Mouse (Mus musculus): ENCODE data around the gene Olfr983.

DNA sequence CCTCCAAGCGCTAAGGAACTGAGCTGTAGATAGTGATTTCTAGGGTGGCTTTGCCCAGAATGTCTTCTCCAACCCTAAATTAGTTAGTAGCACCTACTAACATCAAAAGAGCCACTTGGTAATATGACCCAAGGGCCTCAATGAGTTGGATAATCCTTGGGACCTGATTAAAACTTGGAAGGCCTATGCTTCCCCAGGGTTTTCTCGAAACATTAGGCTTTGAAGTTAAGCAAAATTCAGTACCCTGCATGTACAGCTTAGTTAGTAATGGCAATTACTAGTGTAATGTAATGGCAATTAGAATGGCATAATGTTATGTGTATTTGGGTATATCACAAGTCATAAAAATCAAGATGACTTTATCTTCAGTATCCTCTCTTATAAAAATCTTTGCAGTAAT lies at the start of gene Olfr983:
- TF ChIP-seq CTCF (IDR thresholded peaks at IDR 0.05; ENCODE audit: low read depth), result no peak
- TF ChIP-seq EP300 (IDR thresholded peaks at IDR 0.05; ENCODE audit: low read depth), result no peak
